Mouse (Mus musculus) adrenal gland, postnatal 25 days (tissue): ENCODE data around the gene Fam19a3. TPM values are rescaled to one million over a fixed set of nuclear protein-coding genes. Genes with fewer than 3 reads are reported as not detected.
A peak's percentile ranks its signal among the peaks of the same experiment; 100 is the strongest.

Experiments
- DNase-seq: peaks from one replicate; pipeline ENCODE4 v3.0.0; 2021; ENCODE audit warnings: mixed read lengths
- total RNA-seq: library from RNA; stranded (reverse); gene quantifications from 2 replicates; pipeline ENCODE4 v1.2.3, GENCODE M21; 2021

Gene Fam19a3
- total RNA-seq, 1 experiment from 2014 or later: 0.76 TPM

DNA sequence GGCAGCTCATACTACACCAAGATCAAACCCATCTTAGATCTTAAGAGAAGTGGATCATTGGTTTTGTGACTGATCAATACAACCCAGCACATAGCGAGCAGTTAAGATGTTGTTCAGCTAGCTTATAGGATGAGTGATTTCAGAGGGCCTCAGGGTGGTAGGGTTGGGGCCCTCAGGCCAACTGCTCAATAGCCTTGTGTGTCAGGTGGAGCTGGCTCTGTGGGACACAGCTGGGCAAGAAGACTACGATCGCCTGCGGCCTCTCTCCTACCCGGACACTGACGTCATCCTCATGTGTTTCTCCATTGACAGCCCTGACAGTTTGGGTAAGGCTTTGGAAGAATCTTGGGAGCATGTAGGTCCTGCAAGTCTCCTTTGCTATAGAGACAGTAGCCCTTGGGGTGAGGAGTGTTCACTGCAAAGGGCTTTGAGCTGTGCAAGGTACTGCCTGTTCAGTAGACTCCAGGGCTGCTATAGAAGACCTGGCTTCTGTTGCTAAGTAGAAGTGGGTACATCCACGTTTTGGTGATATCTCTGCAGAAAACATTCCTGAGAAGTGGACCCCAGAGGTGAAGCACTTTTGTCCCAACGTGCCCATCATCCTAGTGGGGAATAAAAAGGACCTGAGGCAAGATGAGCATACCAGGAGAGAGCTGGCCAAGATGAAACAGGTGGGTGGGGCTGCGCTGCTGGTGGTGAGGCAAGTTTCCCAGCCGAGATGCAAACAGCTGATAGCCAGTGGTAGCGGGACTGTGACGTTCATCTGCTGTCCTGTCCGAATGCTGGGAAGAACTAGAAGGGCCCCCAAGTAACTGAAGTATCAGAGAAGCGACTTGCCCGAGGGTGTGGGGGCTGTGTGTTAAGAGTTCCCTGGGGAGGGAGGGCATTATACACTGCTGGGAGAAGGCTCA lies 11.0 kb upstream of the Fam19a3 start:
- DNase-seq: no peak

DNA sequence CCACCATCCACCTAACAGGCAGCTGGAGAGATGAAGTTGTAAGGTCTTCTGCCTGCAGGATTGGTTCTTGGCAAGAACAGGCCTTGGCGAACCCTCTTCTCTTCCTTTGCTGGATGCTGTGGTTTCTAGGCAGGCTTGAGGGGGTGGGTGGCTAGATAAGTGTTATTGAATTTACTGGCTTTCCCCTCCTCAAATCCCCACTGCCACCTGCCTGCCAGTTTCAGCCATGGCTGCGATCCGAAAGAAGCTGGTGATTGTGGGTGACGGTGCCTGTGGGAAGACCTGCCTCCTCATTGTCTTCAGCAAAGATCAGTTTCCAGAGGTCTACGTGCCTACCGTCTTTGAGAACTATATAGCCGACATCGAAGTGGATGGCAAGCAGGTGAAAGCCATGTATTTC lies 10.0 kb upstream of the Fam19a3 start:
- DNase-seq: no peak

DNA sequence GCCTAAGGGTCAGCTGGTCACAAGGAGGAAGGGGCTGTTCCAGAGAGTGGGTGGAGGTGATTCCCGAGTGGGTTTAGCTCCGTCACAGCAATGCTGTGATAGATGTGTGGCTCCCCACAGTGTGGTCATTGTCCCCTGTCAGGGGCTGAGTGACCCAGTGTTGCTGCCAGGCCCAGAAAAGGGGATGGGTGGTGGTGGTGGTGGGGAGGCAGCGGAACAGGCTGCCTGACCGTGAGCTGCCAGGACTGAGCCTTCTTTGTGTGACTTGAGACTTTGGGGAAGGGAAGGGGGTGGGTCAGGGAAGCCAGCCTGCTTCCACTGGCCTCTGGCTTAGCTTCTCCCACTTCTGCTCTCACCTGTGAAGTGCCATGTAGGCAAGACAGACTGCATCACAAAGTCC lies 9.4 kb upstream of the Fam19a3 start:
- no peak for DNase-seq

DNA sequence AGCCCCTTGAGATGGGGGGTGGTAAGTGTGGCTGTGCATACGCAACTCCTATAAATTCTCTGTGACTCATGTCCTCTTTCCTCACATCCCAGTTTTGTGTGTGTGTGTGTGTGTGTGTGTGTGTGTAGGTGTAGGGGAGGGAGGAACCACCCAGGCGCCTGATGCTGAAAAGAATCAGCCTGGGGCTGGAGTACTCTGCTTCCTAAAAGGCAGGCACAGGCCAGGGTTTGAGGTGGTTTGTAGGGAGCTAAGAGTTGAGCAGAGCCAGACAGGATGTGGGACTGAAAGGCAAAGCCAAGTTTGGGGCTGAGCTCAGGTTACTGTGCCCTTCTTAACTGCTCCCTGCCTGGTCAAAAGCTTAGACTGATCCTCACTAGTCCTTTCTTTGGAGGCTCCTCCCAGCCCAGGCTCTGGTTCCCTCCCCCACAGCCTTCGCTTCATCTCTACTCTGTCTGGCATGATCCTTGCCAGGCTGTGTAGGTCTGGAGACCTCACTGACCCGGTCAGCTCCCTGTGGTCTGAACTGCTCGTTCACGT lies 8.8 kb upstream of the Fam19a3 start:
- DNase-seq: no peak

DNA sequence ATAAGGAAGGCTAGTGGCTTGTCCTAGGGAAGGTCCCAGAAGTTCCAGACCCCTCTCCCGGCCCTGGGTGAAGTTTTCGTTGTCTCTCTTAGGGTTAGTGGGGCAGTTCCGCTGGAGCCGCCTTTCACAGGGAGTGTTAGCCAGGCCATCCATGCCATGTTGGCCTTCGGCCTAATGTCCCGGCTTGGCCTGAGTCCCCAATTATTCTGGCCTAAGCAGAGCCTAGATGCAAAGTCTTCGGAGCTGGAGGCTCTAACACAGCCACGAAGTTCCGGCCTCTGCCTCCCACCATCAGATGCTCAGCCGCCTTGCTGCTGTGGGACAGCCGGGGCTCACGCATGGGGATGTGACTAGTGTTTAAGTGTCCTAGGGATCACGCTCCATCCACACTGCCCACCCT lies 8.2 kb upstream of the Fam19a3 start:
- peak; percentile 51 for DNase-seq

DNA sequence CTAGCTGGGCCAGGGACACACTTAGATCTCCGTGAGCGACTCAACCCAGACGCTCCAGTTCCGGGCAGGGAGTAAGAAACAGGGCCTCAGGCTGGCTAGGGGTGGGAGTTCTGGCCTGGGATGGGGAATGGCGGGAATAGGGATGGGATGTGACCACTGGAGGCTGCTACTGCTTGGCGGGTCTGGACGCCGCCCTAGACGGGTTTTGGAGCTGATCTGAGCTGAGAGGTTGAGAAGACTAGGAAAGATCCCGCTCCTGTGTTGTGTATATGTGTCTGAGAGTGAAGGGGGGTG lies 7.6 kb upstream of the Fam19a3 start:
- no peak for DNase-seq

DNA sequence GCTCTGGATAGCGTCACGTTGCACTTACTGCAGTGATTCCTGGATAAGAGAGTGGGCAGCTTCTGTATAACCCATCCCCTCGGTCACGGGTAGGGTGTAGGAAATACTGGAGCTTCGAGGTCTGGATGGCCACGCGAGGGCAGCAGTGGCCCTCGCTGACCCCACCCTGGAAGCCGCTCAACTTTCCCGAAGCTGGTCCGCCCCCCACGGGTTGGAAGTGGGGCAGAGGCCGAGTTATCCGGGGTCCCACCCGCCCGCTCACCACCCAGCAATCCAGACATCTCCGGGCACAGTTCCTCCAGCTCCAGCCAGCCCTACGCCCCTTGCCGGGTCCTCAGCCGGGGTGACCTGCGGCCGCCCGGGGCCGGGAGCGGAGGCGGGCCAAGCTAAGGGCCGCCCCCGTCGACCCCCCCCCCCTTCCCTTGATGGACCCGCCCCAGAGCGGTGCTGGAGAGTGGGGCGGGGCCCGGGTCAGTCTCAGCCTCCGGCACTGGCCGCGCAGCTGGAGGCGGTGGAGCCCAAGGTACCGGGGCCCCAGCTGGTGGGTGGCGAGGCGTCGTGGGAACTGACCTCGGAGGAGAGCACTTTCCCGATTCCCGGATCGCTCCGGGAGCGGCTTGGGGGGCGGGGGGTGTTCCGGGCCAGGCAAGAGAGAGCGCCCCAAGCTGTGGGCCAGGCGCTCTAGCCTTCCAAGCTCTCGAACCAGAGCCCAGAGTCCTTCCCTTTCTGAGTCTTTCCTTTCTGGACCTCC lies 7.1 kb upstream of the Fam19a3 start:
- DNase-seq: peak; percentile 89

DNA sequence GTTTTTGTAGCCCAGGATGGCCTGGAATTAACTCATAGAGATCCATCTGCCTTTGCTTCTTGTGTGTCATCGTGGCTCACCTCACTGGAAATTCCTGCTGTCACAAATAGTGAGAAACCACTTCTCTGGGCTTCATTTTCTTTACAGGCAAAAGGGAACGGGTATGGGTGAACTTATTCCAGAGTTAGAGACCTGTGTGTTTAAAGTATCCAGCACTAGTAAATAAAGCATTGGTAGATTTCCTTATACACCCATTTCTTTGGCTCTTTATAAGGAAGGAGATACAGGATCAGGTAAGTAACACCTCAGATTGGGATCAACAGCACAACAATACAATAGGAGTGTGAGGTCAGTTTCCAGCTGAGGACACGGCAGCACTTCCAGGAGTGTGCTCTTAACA lies 6.4 kb upstream of the Fam19a3 start, which contains the start of gene Rhoc:
TSS of gene Rhoc (plus strand) at position 301 of the 400 bp plus-strand sequence.
- no peak for DNase-seq

DNA sequence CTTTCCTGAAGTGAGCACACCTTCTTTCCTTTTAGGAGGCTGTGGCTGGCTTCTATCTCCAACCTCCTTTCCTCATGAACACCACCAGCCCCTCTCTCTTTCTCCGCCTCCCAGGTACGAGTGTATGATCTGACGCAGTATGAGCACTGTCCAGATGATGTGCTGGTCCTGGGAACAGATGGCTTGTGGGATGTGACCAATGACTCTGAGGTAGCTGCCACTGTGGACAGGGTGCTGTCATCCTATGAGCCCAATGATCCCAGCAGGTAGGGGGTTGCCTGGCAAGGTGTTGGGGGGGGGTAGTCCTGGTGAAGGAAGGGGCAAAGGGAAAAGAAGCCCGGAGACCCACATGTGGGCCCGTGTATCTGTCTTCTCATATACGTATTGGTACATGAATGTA lies 3.6 kb upstream of the Fam19a3 start:
- DNase-seq: no peak

DNA sequence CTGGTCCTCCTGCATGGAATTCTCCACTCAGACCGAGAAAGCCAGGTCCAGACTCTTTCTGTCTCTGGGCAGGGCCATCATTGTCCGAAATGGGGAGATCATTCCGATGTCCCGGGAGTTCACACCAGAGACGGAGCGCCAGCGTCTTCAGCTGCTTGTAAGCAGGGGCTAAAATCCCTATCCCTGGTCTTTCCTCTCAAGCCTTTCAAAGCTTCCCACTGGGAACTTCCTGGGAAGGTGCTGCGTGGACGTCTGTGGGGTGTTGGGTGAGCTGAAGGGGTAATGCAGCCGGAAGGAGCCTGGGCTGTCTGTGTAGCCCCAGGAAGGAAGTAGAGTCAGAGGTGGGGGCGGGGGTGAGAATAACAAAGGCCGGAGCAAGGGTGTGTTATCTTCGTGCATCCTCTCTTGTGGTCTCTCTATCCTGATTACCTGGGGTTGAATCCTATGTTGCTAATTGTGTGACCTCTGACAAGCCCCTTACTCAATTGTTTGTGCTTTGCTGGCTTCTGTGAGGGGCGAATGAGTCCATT lies 2.4 kb upstream of the Fam19a3 start:
- DNase-seq: no peak

DNA sequence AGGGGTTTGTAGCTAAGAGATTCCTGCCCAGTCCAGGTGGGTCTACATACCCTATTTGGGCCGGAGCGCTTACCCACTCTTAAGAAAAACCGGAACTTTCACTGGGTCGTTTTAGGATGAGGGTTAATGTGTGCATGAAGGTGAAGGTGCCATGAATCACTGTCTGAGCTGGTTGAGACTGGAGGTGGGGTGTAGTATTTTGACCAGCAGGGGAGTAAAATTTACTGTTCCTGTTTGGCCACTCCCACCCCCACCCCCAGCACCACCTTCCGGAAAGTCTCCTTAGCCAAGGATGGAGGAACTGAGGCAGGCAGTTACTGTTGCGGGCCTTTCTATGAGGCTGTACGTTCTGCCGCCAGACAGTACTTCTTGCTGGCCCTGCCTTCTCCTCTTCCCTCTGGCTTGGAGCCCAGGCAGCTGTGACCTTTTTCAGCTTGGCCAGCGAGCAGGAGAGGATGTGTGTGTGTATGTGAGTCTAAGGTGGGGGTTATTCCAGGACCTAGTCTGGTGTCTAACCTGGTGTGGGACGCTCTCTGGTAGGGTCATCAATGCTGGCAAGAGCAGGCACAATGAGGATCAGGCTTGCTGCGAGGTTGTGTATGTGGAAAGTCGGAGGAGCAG lies 531 bp upstream of the Fam19a3 start:
- peak; percentile 70 for DNase-seq

DNA sequence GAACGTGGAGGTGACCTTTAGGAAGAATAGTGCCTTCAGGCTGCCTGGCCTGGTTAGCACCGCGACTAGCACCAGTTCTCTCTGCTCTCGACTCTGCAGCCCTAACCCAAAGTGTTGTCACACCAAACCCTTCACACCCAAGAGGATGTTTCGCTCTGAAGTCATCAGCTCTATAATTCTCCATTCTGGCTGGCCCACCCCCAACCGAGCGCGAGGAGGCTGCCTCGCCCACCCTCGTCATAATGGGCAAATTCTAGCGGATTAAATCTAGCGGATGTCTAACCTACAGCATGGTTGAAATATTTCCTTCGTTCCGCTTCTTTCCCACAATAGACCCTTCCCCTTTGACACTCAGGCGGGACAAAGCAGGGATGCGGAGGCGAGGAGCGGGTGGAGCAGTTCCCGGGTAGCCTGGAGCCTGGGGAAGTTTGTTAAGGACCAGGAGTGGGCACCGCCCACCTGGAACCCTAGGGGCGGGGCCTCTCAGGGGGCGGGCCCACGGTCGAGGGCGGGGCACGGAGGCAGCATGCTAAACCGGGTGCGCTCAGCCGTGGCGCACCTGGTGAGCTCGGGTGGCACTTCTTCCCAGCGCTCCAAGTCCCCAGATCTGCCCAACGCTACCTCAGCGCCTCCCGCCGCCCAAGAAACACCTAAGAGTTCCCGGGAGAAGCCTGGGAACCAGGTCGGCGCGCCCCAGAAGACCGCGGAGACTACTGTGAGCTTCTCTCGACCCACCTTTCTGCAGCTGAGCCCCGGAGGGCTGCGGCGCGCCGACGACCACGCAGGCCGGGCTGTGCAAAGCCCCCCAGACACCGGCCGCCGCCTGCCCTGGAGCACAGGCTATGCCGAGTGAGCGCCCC lies 849 bp downstream of the Fam19a3 start, which contains the start of gene Ppm1j:
TSS of gene Ppm1j (plus strand) at position 496 of the 860 bp plus-strand sequence.
- peak; percentile 74 for DNase-seq

DNA sequence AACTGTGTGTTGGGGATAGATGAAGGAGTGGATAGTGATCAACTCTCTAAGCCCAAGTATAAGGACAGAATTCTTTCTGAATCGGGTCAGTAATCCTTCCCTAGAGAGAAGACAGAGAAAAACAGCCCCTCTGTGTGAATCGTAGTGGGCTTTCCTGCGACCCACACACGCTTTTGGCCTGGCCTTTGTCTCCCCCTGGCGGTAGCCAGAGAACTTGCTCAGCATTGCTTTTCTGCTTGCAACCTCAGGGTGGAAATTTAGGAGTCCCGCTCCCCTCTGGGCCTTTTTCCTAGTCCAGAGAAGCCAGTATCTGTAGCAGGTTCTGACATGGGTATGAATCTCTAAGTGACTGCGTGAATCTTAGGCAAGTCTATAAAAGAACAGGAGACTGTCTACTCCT lies 1.7 kb downstream of the Fam19a3 start:
- peak; percentile 64 for DNase-seq

DNA sequence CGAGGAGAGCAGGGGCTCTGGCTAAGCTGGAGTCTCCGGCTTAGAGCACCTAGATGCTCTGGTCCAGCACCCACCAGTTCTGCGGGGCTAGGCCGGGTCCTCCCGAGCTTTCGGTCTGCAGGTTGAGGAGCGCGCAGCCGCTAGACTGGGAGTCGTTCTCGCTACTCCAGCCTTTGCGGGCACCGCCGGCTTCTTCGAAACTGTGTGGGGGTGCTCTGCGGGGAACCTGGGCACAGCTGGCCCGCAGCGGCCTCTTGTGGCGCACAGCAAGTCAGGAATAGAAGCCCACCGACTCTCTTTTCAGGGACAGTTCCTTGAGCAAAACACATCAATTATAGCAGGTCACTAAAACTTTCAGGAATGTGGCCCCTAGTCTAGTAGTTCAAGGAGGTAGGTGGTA lies 4.3 kb downstream of the Fam19a3 start:
- DNase-seq: no peak

DNA sequence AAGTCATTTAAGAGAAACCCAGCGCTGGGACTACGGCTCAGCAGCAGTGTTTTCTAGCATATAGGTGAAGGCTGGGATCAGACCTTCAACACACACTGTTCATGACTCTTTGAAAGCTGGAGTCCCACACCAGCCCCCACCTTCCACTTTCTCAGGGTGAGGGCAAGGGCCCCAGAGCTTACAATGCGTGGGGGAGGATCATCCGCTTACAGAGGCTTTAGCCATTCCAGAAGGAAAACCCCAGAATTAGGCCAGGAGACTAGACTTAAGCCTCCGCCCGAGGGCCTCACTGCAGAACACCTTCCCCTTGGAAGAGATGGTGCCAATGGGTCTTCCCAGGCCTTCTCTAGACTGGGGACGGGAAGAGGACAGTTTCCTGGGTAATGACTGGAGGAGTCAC lies 8.3 kb downstream of the Fam19a3 start:
- DNase-seq: no peak

DNA sequence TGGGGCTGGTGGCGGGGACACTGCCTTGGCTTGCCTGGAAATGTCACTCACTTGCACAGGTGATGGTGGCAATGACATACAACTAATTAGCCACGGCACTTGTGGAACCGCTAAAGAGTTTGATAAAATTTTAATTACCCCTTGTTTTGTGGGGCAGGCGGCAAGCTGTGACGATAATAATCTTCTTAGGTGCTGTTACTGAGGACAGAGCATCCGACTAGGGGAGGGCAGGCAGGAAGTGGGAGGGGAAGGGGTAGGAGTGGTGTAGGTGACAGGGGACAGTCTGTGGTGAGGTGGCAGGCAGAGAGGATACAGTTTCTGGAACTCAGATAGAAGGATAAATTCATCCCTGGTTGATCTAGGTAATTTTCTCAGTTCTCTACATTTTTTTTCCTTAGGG lies 10.2 kb downstream of the Fam19a3 start:
- DNase-seq: no peak

DNA sequence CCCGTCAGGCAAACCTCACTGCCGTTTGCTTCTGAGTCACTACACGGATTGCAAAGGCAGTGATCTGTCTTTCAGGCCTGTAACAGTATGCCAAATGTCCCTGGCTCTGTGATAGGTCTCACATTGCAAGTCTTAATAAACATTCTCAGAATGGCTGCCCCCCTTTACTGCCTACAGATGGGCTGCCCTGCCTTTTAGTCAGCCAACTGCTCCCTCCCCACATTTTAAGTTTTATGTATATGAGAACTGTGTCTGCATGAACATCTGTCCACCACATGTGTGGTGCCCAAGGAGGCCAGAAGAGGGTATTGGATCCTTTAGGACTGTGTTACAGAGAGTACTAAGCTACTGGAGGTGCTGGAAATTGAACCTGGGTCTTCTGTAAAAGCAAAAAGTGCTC lies 10.7 kb downstream of the Fam19a3 start:
- no peak for DNase-seq

DNA sequence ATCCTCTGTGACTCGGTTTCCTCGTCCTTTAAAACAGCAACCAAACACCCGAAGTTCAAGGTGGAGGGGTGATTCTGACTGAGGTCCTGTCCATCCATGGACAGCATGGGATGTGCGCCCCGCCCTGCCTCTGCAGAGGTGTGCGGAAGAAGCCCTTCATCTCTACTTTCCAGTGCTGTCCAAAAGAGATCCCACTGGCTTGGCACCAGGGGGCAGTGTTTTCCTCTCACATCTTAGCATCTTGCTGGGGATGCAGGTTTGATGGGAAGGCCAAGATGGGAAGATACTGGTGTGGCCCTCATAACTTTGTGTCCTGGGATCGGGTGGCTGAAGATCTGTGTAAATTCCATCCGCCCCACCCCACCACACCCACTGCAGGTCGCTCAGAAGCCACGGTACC lies 11.6 kb downstream of the Fam19a3 start:
- peak; percentile 59 for DNase-seq

DNA sequence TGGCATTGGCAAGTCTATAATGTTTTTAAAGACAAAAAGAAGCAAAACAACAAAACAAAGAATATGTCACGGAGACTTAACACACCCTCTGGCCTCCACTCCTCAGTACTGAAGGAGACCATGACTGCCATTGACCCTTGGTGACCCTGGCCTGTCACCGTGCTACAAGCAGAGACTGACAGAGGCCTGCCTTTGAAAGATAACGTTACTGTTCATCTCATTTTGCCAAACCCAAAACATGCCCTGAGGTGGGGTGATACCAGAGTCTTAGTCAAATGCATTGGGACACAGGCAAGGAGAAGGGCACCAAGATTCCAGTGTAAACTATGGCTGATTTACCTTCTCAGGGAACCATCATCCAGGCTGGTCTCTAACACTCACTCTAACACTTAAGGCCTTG lies 12.5 kb downstream of the Fam19a3 start:
- no peak for DNase-seq

DNA sequence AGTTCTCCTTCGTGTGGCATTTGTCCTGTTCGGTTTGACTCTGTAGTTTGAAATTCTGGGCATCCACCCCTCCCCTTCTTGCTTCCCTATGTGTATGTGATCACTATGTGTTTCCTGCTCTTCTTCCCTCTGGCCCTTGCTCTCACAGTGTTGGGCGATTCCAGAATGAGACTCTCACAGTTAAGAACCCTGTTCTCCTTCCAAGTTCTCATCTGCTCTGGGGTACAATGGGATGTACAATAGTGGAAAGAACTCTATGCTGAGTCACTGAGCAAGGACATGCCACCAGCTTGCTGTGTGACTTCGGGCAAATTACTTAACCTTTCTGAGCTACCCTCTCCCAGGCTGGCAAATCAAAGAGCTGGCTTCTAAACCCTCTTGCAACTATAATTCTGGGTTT lies 13.9 kb downstream of the Fam19a3 start:
- no peak for DNase-seq

DNA sequence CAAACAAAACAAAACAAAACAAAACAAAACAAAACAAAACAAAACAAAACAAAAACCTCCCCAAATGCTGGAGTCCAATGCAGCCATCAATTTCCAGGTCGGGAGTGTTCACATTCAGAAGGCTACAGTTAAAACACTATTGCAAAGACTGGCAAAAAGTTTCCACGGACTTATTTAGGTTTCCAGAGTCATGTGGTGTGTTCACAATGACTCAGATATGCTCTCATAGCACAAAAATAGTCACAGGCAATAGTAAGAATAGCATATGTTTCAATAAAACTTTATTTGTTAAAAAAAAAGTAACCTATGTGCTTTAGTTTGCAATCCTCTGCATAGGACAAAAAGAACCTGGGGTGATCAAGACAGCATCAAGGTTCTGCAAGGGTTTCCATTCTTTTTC lies 14.5 kb downstream of the Fam19a3 start:
- no peak for DNase-seq

DNA sequence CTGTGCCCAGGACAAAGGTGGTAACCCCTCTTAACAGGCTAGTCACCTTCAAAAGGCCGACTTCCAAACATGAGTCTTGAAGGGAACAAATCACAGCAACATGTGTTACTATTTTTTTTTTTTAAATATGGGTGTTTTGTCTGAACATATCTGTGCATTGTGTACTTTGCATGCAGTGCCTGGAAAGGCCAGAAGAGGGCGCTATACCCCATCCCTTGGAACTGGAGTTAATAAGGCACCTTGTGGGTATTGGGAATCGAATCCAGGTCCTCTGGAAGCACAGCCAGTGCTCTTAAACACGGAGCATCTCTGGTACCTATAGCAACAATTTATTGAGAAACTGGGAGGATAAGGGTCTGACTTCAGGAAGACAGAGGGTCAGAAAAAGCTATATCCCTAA lies 16.6 kb downstream of the Fam19a3 start:
- DNase-seq: no peak
